Mouse (Mus musculus): ENCODE data around the gene Fbxl3. TPM values are rescaled to one million over a fixed set of nuclear protein-coding genes. Genes with fewer than 3 reads are reported as not detected.

Fbxl3 gene
- polyA plus RNA-seq, 1 experiment = 10.4 TPM

- Histone ChIP-seq H3K4me2 (ENCODE audit: low read depth) (no peak overlapping the region), H3K79me2 (ENCODE audit: control insufficient read depth, insufficient read depth) (no peaks in the 10 kb centered on the region), H3ac (ENCODE audit: control insufficient read depth, insufficient read length) (no peak overlapping the region), H3K27me3 (ENCODE audit: control insufficient read depth, insufficient read depth, insufficient read length) (no peaks in the 10 kb centered on the region), H3K4me3 (no peak overlapping the region), H3K36me3 (ENCODE audit: control insufficient read depth, insufficient read depth) (no peaks in the 10 kb centered on the region)
- no peak for TF ChIP-seq POLR2AphosphoS2 (IDR thresholded peaks at IDR 0.05; ENCODE audit: insufficient read length, low read depth)
- no peak for TF ChIP-seq MYOD1 (IDR thresholded peaks at IDR 0.05; ENCODE audit: control insufficient read depth in 1 of 3, insufficient read length in 2 of 3, low read depth in 2 of 3)
- TF ChIP-seq E2F4 (IDR thresholded peaks at IDR 0.05; ENCODE audit: insufficient read depth) = no peak
- TF ChIP-seq REST (IDR thresholded peaks at IDR 0.05; ENCODE audit: insufficient read depth, insufficient read length) = no peak
These were observed 65.3 kb downstream of the Fbxl3 start for GRCm38 (mm10) chr14:103034076-103034475.

DNA sequence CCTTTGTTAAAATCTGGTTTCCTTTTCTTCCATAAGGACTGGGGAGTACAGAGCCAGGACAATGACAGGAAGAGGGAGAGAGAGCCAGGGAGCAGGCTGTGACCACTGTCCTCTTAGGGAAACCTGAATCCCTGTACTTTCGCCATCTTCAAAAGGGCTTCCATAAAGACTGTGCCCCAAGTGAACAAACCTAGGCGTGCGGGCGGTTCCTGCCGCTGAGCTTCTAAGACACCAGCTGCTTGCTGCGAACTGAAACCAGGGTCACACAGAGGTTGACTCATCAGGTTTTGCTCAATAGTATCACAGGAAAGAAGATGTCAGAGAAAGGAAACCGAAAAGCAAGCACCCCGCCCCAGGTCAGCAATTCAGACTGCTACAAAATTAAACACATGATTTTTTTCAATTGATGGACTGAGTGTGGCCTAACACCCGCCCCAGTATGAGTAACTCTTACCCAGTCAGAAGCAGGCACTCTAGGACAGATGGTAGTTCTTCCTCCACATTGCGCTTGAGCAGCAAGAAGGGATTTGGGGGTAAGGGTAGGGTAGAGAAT, 66.0 kb downstream of the Fbxl3 start:
- no peaks in the 10 kb centered on the region for H3K79me2 ChIP-seq (ENCODE audit: control insufficient read depth, insufficient read depth)
- TF ChIP-seq E2F4 (IDR thresholded peaks at IDR 0.05; ENCODE audit: insufficient read depth) = no peak
- no peak for TF ChIP-seq POLR2A (IDR thresholded peaks at IDR 0.05; ENCODE audit: insufficient read length, low read depth)
- TF ChIP-seq MYOG (IDR thresholded peaks at IDR 0.05; ENCODE audit: control insufficient read depth in 1 of 3, insufficient read depth in 1 of 3, insufficient read length in 2 of 3, low read depth in 2 of 3) = no peak
- TF ChIP-seq POLR2AphosphoS2 (IDR thresholded peaks at IDR 0.05; ENCODE audit: insufficient read length, low read depth) = no peak
- TF ChIP-seq CEBPB (IDR thresholded peaks at IDR 0.05; ENCODE audit: insufficient read depth, poor library complexity, severe bottlenecking) = no peak
- no peak for TF ChIP-seq SRF (IDR thresholded peaks at IDR 0.05; ENCODE audit: control insufficient read depth, insufficient read length, low read depth)
- no peak for TF ChIP-seq MAX (IDR thresholded peaks at IDR 0.05; ENCODE audit: low read depth)
- TF ChIP-seq USF1 (IDR thresholded peaks at IDR 0.05; ENCODE audit: low read depth) = no peak
- no peak for TF ChIP-seq TCF12 (IDR thresholded peaks at IDR 0.05; ENCODE audit: insufficient read depth, poor library complexity, severe bottlenecking)
- TF ChIP-seq MYOD1 (IDR thresholded peaks at IDR 0.05; ENCODE audit: control insufficient read depth in 1 of 3, insufficient read length in 2 of 3, low read depth in 2 of 3) = no peak
- no peak for TF ChIP-seq REST (IDR thresholded peaks at IDR 0.05; ENCODE audit: insufficient read depth, insufficient read length)
- no peak overlapping the region for H3K4me3 ChIP-seq
- H3K36me3 ChIP-seq (ENCODE audit: control insufficient read depth, insufficient read depth) = no peaks in the 10 kb centered on the region
- no peaks in the 10 kb centered on the region for H3K27me3 ChIP-seq (ENCODE audit: control insufficient read depth, insufficient read depth, insufficient read length)
- H3K4me2 ChIP-seq (ENCODE audit: low read depth) = peak overlapping the region; percentile 42
- no peak overlapping the region for H3ac ChIP-seq (ENCODE audit: control insufficient read depth, insufficient read length)

Other genes with a start within 250 kb of the Fbxl3 start
- gene Kctd12, start 116.9 kb downstream of the Fbxl3 start, polyA plus RNA-seq (2012; fragmentation: generic; extraction: Trizol) = not detected
- not detected for gene Acod1, start 52.6 kb downstream of the Fbxl3 start, polyA plus RNA-seq (2012; fragmentation: generic; extraction: Trizol)
- gene Cln5, start 29.4 kb downstream of the Fbxl3 start, polyA plus RNA-seq (2012; fragmentation: generic; extraction: Trizol) = 20.6 TPM
- gene Mycbp2, start 247.2 kb upstream of the Fbxl3 start, polyA plus RNA-seq (2012; fragmentation: generic; extraction: Trizol) = 7.7 TPM

Data from myocyte (in vitro differentiated cells).